Mouse (Mus musculus): ENCODE data around the gene Arhgap29.

DNA sequence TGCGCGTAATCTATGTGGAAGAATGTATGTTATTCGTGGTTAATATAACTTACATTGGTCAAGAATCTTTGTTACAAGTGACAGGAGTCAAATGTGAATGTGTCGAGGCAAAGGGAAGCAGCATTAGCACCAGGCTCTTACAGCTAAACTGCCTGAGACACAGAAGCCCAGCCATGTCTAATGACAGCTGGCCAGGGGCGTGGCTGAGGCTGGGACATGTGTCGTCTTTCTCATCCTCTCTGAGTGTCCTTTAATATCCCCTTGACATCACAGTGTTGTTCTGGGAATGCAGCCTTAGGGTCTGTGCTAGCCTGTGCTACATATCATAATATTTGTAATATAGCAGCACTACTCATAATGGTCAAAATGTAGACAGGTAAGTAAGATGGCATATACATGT lies 88.2 kb downstream of the Arhgap29 start:
- TF ChIP-seq GATA1 (IDR thresholded peaks at IDR 0.05; ENCODE audit: low read length) (no peak), TAL1 (IDR thresholded peaks at IDR 0.05; ENCODE audit: low read length) (no peak)

All from erythroblast, embryonic 14.5 days (primary cell).